Comparison of ENCODE assay signal across 24 mouse cellular contexts in genomic region chr17:24929506-24929905, GRCm38 (mm10). TPM values are rescaled to one million over a fixed set of nuclear protein-coding genes. Genes with fewer than 3 reads are reported as not detected.
A peak's percentile ranks its signal among the peaks of the same experiment; 100 is the strongest.
DNase-seq lines count a peak whose midpoint lies in the region; ATAC-seq and TF ChIP-seq lines count a peak whose summit lies in the region.
"Had no signal": no experiment of that assay in that cellular context is flagged by ENCODE, and none has a peak within 500 bp of the region (broad histone marks: within the 10 kb centered on the region; RNA-seq: fewer than 3 reads in every experiment).

No protein-coding gene starts in this region.

- no peak overlapping the region for H3K4me3 ChIP-seq in layer of hippocampus, adult 2 months
- no peak overlapping the region for H3K4me3 ChIP-seq in embryonic facial prominence, embryonic 10.5 days
- H3K4me3 ChIP-seq in midbrain, embryonic 14.5 days (replicated peaks; ENCODE audit: low read depth, low read length): no peak overlapping the region
- H3K4me3 ChIP-seq: embryonic facial prominence, embryonic 15.5 days; forebrain, embryonic 10.5 days; heart, embryonic 10.5 days; hindbrain, embryonic 13.5 days; limb, embryonic 12.5 days; liver, embryonic 12.5 days; neural tube, embryonic 13.5 days had no signal

- H3K27ac ChIP-seq in layer of hippocampus, adult 2 months: no peak overlapping the region
- no peak overlapping the region for H3K27ac ChIP-seq in embryonic facial prominence, embryonic 10.5 days (replicated peaks)
- H3K27ac ChIP-seq in midbrain, embryonic 14.5 days (replicated peaks; ENCODE audit: low read depth, low read length): no peak overlapping the region
- H3K27ac ChIP-seq: embryonic facial prominence, embryonic 15.5 days; forebrain, embryonic 10.5 days; heart, embryonic 10.5 days; hindbrain, embryonic 13.5 days; limb, embryonic 12.5 days; liver, embryonic 12.5 days; neural tube, embryonic 13.5 days had no signal

- WGBS in embryonic facial prominence, embryonic 10.5 days: 93% methylated on average over 1 of the region's 1 CpGs
- WGBS in midbrain, embryonic 14.5 days: 91% methylated on average over 1 of the region's 1 CpGs

- TF ChIP-seq CTCF in layer of hippocampus, adult 2 months (conservative IDR thresholded peaks at IDR 0.05): no peak

- no peaks in the 10 kb centered on the region for H3K27me3 ChIP-seq in embryonic facial prominence, embryonic 10.5 days (replicated peaks; ENCODE audit: low read depth, poor library complexity, severe bottlenecking)
- no peaks in the 10 kb centered on the region for H3K27me3 ChIP-seq in midbrain, embryonic 14.5 days (ENCODE audit: control insufficient read depth, insufficient read depth, low read length)
- H3K27me3 ChIP-seq: embryonic facial prominence, embryonic 15.5 days; hindbrain, embryonic 13.5 days; limb, embryonic 12.5 days; liver, embryonic 12.5 days; neural tube, embryonic 13.5 days had no signal

- no peaks in the 10 kb centered on the region for H3K9me3 ChIP-seq in embryonic facial prominence, embryonic 10.5 days
- no peaks in the 10 kb centered on the region for H3K9me3 ChIP-seq in midbrain, embryonic 14.5 days (ENCODE audit: control insufficient read depth, low read length)
- H3K9me3 ChIP-seq: embryonic facial prominence, embryonic 15.5 days; forebrain, embryonic 10.5 days; heart, embryonic 10.5 days; hindbrain, embryonic 13.5 days; limb, embryonic 12.5 days; liver, embryonic 12.5 days; neural tube, embryonic 13.5 days had no signal

- ATAC-seq in midbrain, embryonic 14.5 days (ENCODE audit: low FRiP score, low TSS enrichment): no peak
- ATAC-seq: forebrain, postnatal 0 days; liver, embryonic 12.5 days had no signal

- peaks cover 78% of the 10 kb centered on the region for H3K36me3 ChIP-seq in embryonic facial prominence, embryonic 10.5 days (replicated peaks)
- H3K36me3 ChIP-seq in midbrain, embryonic 14.5 days (ENCODE audit: control insufficient read depth, insufficient read depth, low read length): peaks cover 48% of the 10 kb centered on the region

- DNase-seq in ovary, adult 18-20 months (ENCODE audit: low spot score): peak; percentile 10
- no peak for DNase-seq in ovary, postnatal 10 days (ENCODE audit: low spot score)
- peak; percentile 80 for DNase-seq in NIH3T3 (ENCODE audit: low read depth)
- peak; percentile 64 to 68 for DNase-seq in adrenal gland, postnatal 36 days
- no peak for DNase-seq in layer of hippocampus, adult 2 months (ENCODE audit: low spot score in 2 of 2)
- no peak for DNase-seq in embryonic facial prominence, embryonic 10.5 days (ENCODE audit: low spot score)
- DNase-seq in midbrain, embryonic 14.5 days: no peak
- DNase-seq: cerebellum, adult 11-12 months; cerebellum, postnatal 25 days; embryo, embryonic 11 days; forebrain, postnatal 0 days; kidney, adult 8-10 months; kidney, postnatal 14 days; lung, embryonic 14.5 days; lung, postnatal 4 days; right cerebral cortex, postnatal 25 days had no signal

- peaks cover under 1% of the 10 kb centered on the region; the same call in 1 of the 2 replicates for H3K4me1 ChIP-seq in embryonic facial prominence, embryonic 10.5 days
- peaks cover 5% of the 10 kb centered on the region; the same call in 1 of the 2 replicates for H3K4me1 ChIP-seq in midbrain, embryonic 14.5 days (ENCODE audit: control insufficient read depth, insufficient read depth, low read length)

- H3K4me2 ChIP-seq in midbrain, embryonic 14.5 days (ENCODE audit: low read length): no peak overlapping the region
- H3K4me2 ChIP-seq: embryonic facial prominence, embryonic 15.5 days; hindbrain, embryonic 13.5 days; limb, embryonic 12.5 days; liver, embryonic 12.5 days; lung, embryonic 14.5 days; midbrain, embryonic 11.5 days; neural tube, embryonic 13.5 days had no signal

- no peak overlapping the region for H3K9ac ChIP-seq in midbrain, embryonic 14.5 days (replicated peaks; ENCODE audit: low read length)
- H3K9ac ChIP-seq: embryonic facial prominence, embryonic 15.5 days; forebrain, postnatal 0 days; hindbrain, embryonic 13.5 days; limb, embryonic 12.5 days; liver, embryonic 12.5 days; lung, embryonic 14.5 days; neural tube, embryonic 13.5 days had no signal

RNA-seq across cellular contexts. Expression of gene Mapk8ip3, which starts 7.3 kb away (rescaled TPM):
- total RNA-seq in adrenal gland, postnatal 36 days (2021): 100 to 1,000 TPM in 1 of 2 experiments, 10 to 100 TPM in 1; 82.1 to 126 TPM
- total RNA-seq in layer of hippocampus, adult 2 months (2021): 100 to 1,000 TPM; 409 to 411 TPM
- 40.8 and 40.9 TPM in 2 replicates for polyA plus RNA-seq in embryonic facial prominence, embryonic 10.5 days (2016; fragmentation: Nextera tagmentation; extraction: Ambion mirVana)
- 83.3 and 86.1 TPM in 2 replicates for polyA plus RNA-seq in midbrain, embryonic 14.5 days (2014; fragmentation: Nextera tagmentation; extraction: Ambion mirVana)

RNA-seq across cellular contexts. Expression of gene Jpt2, which starts 31.0 kb away (rescaled TPM):
- total RNA-seq in adrenal gland, postnatal 36 days (2021): 10 to 100 TPM; 25.1 to 26.4 TPM
- total RNA-seq in layer of hippocampus, adult 2 months (2021): 1 to 10 TPM; 4.4 to 6.1 TPM
- 386 and 400 TPM in 2 replicates for polyA plus RNA-seq in embryonic facial prominence, embryonic 10.5 days (2016; fragmentation: Nextera tagmentation; extraction: Ambion mirVana)
- polyA plus RNA-seq in midbrain, embryonic 14.5 days (2014; fragmentation: Nextera tagmentation; extraction: Ambion mirVana): 66.9 and 71.0 TPM in 2 replicates

RNA-seq across cellular contexts. Expression of gene Nme3, which starts 33.2 kb away (rescaled TPM):
- 100 to 1,000 TPM in 1 of 2 experiments, 10 to 100 TPM in 1; 51.3 to 113 TPM for total RNA-seq in adrenal gland, postnatal 36 days (2021)
- 10 to 100 TPM; 60.1 to 63.7 TPM for total RNA-seq in layer of hippocampus, adult 2 months (2021)
- 47.3 and 50.1 TPM in 2 replicates for polyA plus RNA-seq in embryonic facial prominence, embryonic 10.5 days (2016; fragmentation: Nextera tagmentation; extraction: Ambion mirVana)
- 77.4 and 112 TPM in 2 replicates for polyA plus RNA-seq in midbrain, embryonic 14.5 days (2014; fragmentation: Nextera tagmentation; extraction: Ambion mirVana)

RNA-seq across cellular contexts. Expression of gene Mrps34, which starts 34.6 kb away (rescaled TPM):
- total RNA-seq in adrenal gland, postnatal 36 days (2021): 100 to 1,000 TPM; 109 to 177 TPM
- total RNA-seq in layer of hippocampus, adult 2 months (2021): 10 to 100 TPM; 80.4 to 85.1 TPM
- 102 and 105 TPM in 2 replicates for polyA plus RNA-seq in embryonic facial prominence, embryonic 10.5 days (2016; fragmentation: Nextera tagmentation; extraction: Ambion mirVana)
- polyA plus RNA-seq in midbrain, embryonic 14.5 days (2014; fragmentation: Nextera tagmentation; extraction: Ambion mirVana): 74.7 and 86.7 TPM in 2 replicates

RNA-seq across cellular contexts. Expression of gene Eme2, which starts 34.6 kb away (rescaled TPM):
- 10 to 100 TPM; 41.0 to 42.3 TPM for total RNA-seq in adrenal gland, postnatal 36 days (2021)
- 10 to 100 TPM; 66.9 to 72.7 TPM for total RNA-seq in layer of hippocampus, adult 2 months (2021)
- 30.6 and 33.6 TPM in 2 replicates for polyA plus RNA-seq in embryonic facial prominence, embryonic 10.5 days (2016; fragmentation: Nextera tagmentation; extraction: Ambion mirVana)
- 21.6 and 26.9 TPM in 2 replicates for polyA plus RNA-seq in midbrain, embryonic 14.5 days (2014; fragmentation: Nextera tagmentation; extraction: Ambion mirVana)

Comparison
In these comparisons a context has a peak if more than half of its experiments do, and no peak if none do; other contexts are left out.
1. DNase-seq: peak in ovary, adult 18-20 months (single experiment), NIH3T3 (single experiment) and adrenal gland, postnatal 36 days (2 of 2); none in ovary, postnatal 10 days (single experiment), layer of hippocampus, adult 2 months (0 of 2), embryonic facial prominence, embryonic 10.5 days (single experiment) and midbrain, embryonic 14.5 days (single experiment).